Mouse (Mus musculus) erythroblast, embryonic 14.5 days (primary cell): ENCODE results near the gene Eif5a.

Experiments
- GATA1 ChIP-seq: IDR thresholded peaks from 2 replicates; pipeline ENCODE4 v1.6.1; 2012; ENCODE audit warnings: low read length, inconsistent platforms, mixed read lengths
- TAL1 ChIP-seq: IDR thresholded peaks from 3 replicates; pipeline ENCODE4 v1.6.1; 2012; ENCODE audit warnings: low read length, inconsistent platforms, mixed read lengths

GRCm38 (mm10) chr11:69910177-69910576, 11.6 kb downstream of the Eif5a start:
- TF ChIP-seq TAL1 (no peak), GATA1 (no peak)
